In genomic region chr5:150097620-150098019, GRCm38 (mm10) we compare ENCODE assay signal across 8 mouse cellular contexts. TPM values are rescaled to one million over a fixed set of nuclear protein-coding genes. Genes with fewer than 3 reads are reported as not detected.
DNase-seq lines count a peak whose midpoint lies in the region; ATAC-seq and TF ChIP-seq lines count a peak whose summit lies in the region.

No protein-coding gene starts in this region.

- peak; percentile 31 for DNase-seq in gastrocnemius, adult 18-20 months (ENCODE audit: low spot score)
- no peak for DNase-seq in gastrocnemius, adult 8-10 months (ENCODE audit: low spot score in 2 of 2)
- DNase-seq in heart, postnatal 36 days, result peak; percentile 47 to 62
- DNase-seq in layer of hippocampus, adult 2 months (ENCODE audit: low spot score in 2 of 2), result peak; percentile 55 to 65
- peak; percentile 61 for DNase-seq in right cerebral cortex, postnatal 14 days

- no peak overlapping the region for H3K4me3 ChIP-seq in bone marrow, adult 2 months (replicated peaks; ENCODE audit: control insufficient read depth, low read depth, low read length)
- no peak overlapping the region for H3K4me3 ChIP-seq in layer of hippocampus, adult 2 months

- H3K4me1 ChIP-seq in bone marrow, adult 2 months (ENCODE audit: control insufficient read depth, insufficient read depth, low read length), result no peaks in the 10 kb centered on the region; the same call in 1 of the 2 replicates

- no peak overlapping the region for H3K27ac ChIP-seq in bone marrow, adult 2 months (ENCODE audit: control insufficient read depth, insufficient read depth, low read depth, low read length, poor library complexity)
- no peak overlapping the region for H3K27ac ChIP-seq in layer of hippocampus, adult 2 months

- peak; percentile 61; the same call in 1 of the 2 replicates for ATAC-seq in erythroid progenitor cell, adult 5-6 weeks (replicated peaks; ENCODE audit: low FRiP score, poor library complexity, severe bottlenecking)
- peak; percentile 98 for ATAC-seq in megakaryocyte, adult 5-6 weeks (ENCODE audit: poor library complexity, severe bottlenecking)

- WGBS in bone marrow, adult 2 months, result 4% methylated on average over 6 of the region's 6 CpGs

- TF ChIP-seq POLR2A in bone marrow, adult 2 months (IDR thresholded peaks at IDR 0.05; ENCODE audit: borderline replicate concordance, control insufficient read depth, low read depth, low read length), result no peak

- intact Hi-C loops in heart, postnatal 36 days (cut with DNase I), result loop anchor here (1.0 to 10.0 kb wide), 3 partner anchors 19 to 327 kb away; no protein-coding TSS in a partner anchor

- TF ChIP-seq CTCF in bone marrow, adult 2 months (IDR thresholded peaks at IDR 0.05; ENCODE audit: control insufficient read depth, insufficient read depth, low read length), result peak; percentile 82
- TF ChIP-seq CTCF in layer of hippocampus, adult 2 months (conservative IDR thresholded peaks at IDR 0.05), result peak; percentile 99

RNA-seq across cellular contexts. Expression of gene Fry, which starts 20.8 kb away (rescaled TPM):
- total RNA-seq in gastrocnemius, adult 18-20 months (2021), result 10 to 100 TPM; 59.8 to 70.0 TPM
- 10 to 100 TPM; 66.6 to 79.5 (median 70.9) TPM for total RNA-seq in gastrocnemius, adult 8-10 months (2022)
- polyA plus RNA-seq in bone marrow, adult 2 months (2011; ENCODE audit: insufficient read depth, insufficient read length, low replicate concordance, missing spikeins), result 10.8 and 20.0 TPM in 2 replicates
- total RNA-seq in erythroid progenitor cell, adult 5-6 weeks (2015; ENCODE audit: low replicate concordance), result 13.8 and 24.1 TPM in 2 replicates
- total RNA-seq in erythroid progenitor cell, adult 5-6 weeks (2017; ENCODE audit: low replicate concordance), result 14.8 and 28.3 TPM in 2 replicates
- total RNA-seq in heart, postnatal 36 days (2021), result 100 to 1,000 TPM; 134 to 136 TPM
- 100 to 1,000 TPM; 215 to 246 TPM for total RNA-seq in layer of hippocampus, adult 2 months (2021)
- 74.5 and 74.8 TPM in 2 replicates for total RNA-seq in megakaryocyte, adult 5-6 weeks (2015)
- total RNA-seq in megakaryocyte, adult 5-6 weeks (2017), result 52.2 and 66.5 TPM in 2 replicates

Comparison
In these comparisons a context has a peak if more than half of its experiments do, and no peak if none do; other contexts are left out.
1. DNase-seq: peak in gastrocnemius, adult 18-20 months (single experiment), heart, postnatal 36 days (2 of 2), layer of hippocampus, adult 2 months (2 of 2) and right cerebral cortex, postnatal 14 days (single experiment); none in gastrocnemius, adult 8-10 months (0 of 2).